Mouse (Mus musculus) gastrocnemius, postnatal 14 days (tissue): ENCODE data around the gene H2afy. TPM values are rescaled to one million over a fixed set of nuclear protein-coding genes. Genes with fewer than 3 reads are reported as not detected.

ENCODE experiments used
- DNase-seq: peaks from one replicate; pipeline ENCODE4 v3.0.0; 2021; ENCODE audit warnings: mixed read lengths
- intact Hi-C: fragments of 180-260 bp; cut with DNase I; formaldehyde crosslinking; loops from one replicate; pipeline ENCODE4 v1.15.1; 2025; ENCODE audit warnings: low total_unique reads
- long read RNA-seq, 2 experiments: library from polyadenylated mRNA; stranded (forward); transcript quantifications; one replicate each; pipeline ENCODE4 v2.0.0; 2021
- total RNA-seq, 2 experiments: library from RNA; stranded (reverse); gene quantifications; 2 replicates each; pipeline ENCODE4 v1.2.3; 2021

The H2afy gene
- 10 to 100 TPM; 60.8 to 61.3 TPM for total RNA-seq
- long read RNA-seq, experiment 1, transcript H2afy-202 (9 exons, 1,933 nt), result major isoform, 32 of 117 reads
- long read RNA-seq, experiment 1, partial matches to known transcripts, result 6 of 117 reads
- long read RNA-seq, experiment 1, other reads (novel, unspliced or antisense), result 77 of 117 reads
- long read RNA-seq, experiment 2, transcript H2afy-202 (9 exons, 1,933 nt), result major isoform, 31 of 109 reads
- long read RNA-seq, experiment 2, partial matches to known transcripts, result 2 of 109 reads
- long read RNA-seq, experiment 2, other reads (novel, unspliced or antisense), result 74 of 109 reads

DNA sequence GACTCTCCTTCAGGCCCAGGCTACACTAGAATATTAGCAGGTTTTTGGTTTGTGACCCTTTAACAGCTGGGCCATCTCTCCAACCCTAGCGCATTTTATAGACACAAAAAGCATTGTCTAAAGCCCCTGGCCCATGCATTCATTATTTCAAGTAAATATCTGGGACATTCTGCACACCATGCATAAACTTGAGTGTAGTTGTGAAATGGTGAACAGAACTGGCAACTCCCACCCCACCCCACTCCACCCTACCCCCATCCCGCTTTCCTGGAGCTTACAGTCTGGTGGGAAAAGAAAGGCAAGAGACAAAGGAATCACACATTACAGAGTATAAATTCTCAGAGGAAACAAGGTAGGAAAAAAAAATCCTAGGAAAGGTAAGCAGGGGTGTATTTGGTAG is at the start of gene H2afy:
TSS of gene H2afy (minus strand) at position 162 of the 400 bp plus-strand sequence.
- intact Hi-C loops, result no loop called here
- DNase-seq, result no peak

GRCm38 (mm10) chr13:56183687-56184086 is 47.5 kb upstream of the H2afy start:
- DNase-seq, result no peak
- intact Hi-C loops, result no loop called here

DNA sequence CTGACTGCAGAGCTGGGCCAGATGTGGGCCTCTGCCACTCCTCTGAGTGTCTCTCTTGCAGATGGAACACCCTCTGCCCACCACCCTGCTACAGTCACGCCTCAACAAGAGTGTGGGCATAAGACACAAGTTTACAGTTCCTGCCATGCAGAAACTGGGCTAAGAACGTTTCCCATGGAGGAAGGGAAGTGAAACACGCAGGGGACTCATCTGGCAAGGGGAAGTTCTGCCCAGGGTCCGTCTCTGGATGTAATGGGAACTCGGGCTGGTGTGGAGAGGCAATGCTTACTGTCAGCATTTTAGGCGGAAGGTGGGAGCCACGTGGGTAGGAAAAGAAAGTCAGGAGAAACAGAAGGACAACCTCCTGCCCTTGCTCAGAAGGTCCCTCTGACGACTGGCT is 45.3 kb upstream of the H2afy start:
- intact Hi-C loops, result no loop called here
- DNase-seq, result no peak

DNA sequence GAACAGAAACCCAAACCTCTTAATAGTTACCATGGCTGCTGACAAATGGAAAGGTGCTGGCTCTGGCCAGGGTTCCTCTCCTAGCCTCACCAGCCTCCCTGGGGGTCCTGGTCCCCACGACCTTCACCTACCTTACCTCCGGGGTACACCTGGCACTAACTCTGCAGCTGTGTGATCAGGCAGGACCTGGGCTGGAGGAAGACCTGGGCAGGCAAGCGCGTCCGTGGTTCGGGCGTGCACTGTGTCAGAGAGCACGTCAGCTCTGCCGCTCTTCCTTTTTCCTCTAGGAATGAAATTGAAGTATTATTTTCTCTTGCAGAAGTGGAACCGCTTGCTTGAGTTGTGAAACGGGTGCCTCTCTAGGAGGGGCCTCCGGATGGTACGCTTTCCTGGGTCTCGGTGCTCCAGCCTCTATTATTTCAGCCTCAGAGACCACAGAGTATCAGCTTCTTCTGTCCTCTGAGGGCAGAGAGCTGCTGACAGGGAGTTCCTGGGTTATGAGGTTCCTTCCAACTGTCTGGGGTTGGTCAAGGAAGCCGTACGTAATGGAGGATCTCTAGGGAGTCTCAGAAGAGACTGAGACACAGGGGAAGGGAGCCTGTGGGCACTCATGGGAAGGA is 42.4 kb upstream of the H2afy start, which contains the start of gene Tifab:
TSS of gene Tifab (minus strand) at position 470 of the 620 bp plus-strand sequence.
- intact Hi-C loops, result no loop called here
- no peak for DNase-seq

DNA sequence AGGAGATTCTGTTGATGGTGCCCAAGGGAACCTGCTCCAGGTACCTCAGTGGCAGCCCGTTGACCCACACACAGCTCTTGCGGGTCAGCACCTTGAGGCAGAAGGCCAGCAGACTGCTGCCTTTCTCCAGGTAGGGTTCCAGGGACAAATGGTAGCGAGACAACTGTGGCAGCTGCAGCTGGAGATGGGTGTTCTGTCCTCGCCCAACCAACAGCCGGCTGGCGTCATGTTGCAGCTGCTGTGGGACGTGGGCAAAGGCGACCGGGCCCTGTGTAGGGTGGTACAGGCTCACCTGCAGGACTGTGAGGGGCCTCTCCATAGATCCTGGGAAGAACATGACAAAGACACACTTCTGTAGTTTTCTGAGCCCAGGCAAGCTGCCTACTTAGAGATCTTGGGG is 40.1 kb upstream of the H2afy start:
- no peak for DNase-seq
- intact Hi-C loops, result no loop called here

DNA sequence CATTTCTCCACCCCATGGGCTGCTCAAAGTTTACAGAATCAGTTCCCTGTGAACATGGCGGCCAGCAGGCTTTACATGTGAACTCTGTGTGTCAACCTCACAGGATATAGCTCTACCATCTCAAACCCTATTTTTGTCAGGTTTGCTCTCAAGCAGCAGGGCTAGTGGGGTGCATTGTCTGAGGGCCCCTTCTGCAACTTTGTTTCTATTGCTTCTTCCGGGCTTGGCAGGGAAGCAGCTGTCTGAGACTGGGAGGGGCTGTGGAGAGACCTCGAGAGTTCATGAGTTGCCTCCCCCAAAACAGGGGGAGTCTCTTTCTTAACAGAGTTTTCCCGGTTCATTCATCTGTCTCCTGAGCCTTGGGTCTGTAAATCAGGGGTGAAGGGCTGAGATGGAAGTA is 39.7 kb upstream of the H2afy start:
- intact Hi-C loops, result no loop called here
- no peak for DNase-seq

GRCm38 (mm10) chr13:56172901-56173545 is 36.9 kb upstream of the H2afy start:
- no peak for DNase-seq

GRCm38 (mm10) chr13:56172106-56172505 is 35.9 kb upstream of the H2afy start:
- intact Hi-C loops, result no loop called here
- DNase-seq, result no peak

More at GRCm38 (mm10) chr13:56172901-56173545, 36.9 kb upstream of the H2afy start:
- intact Hi-C loops, result no loop called here

DNA sequence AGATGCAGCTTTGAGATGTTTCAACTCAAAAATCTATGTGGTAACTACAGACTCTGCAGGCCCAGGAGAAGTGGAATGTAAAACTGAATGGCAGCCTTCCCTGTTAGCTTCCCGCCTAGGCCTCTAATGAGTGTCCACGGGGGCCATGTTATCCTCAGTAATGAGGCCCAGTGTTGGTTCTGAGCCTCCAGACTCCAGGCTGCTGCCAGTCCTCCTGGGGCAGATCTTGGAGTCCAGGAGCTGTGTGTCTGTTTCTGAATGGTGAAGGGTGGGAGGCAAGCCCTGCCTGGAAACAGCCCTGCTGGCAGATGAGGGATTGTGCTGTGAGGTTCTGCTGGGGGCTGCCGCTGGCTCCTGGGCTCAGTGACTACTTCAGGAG is 32.2 kb upstream of the H2afy start:
- intact Hi-C loops, result no loop called here
- no peak for DNase-seq

DNA sequence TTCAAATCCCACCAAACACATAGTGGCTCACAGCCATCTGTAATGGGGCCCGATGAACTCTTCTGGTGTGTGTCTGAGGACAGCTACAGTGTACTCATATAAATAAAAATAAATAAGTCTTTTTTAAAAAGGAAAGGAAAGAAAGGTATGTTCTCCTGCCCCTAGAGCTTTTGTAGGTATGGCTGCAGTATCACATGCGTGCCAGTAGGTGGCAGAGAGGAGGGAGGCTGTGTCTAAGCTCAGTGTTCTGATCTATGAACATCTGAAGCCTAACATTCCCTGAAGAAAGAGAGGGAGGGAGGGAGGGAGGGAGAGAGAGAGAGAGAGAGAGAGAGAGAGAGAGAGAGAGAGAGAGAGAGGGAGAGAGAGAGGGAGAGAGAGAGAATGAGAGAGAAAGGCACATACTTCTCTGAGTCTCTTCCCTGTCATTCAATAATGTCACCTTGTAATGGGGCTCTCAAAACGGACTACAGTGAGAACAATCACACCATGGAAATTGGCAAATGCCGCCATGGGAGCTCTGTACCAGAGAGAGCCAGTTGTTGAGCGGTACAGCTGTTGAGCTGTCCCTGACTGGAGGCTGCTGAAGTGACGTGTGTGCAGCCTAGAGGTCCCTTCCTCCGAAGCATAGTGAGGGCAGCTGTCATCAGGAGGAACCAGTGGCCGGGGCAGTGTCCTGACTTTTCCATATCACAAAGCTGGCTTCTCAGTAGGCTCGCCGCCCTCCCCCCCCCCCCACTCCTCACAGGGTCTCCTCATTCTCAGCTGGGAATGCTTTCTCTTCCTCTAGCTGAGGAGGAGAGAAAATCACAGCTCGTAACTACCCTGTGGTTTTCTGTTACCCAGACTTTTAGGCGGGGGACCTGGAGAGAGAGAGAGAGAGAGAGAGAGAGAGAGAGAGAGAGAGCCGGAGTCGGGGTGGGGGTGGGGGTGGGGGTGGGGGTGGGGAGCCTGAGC is 31.6 kb upstream of the H2afy start:
- DNase-seq, result peak; percentile 32
- intact Hi-C loops, result no loop called here

DNA sequence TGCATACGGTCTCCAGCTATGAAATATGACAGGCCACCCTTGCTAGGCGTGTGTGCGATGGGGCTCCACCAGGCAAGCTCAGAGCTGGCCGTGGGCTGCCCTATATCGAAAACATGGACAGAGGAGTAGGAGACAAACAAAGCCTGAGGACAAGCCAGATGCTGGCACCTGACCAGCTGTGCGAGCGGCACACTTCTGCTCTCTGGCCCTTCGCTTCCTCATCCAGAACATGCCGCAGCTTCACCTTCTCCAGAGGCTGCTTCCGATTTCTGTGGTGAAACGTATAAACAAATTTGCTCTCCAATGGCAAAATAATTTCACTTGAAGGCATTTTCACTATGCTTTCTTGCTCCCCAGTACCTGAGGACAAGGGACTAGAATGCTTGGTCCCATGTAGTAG is 29.4 kb upstream of the H2afy start:
- intact Hi-C loops, result no loop called here
- no peak for DNase-seq

DNA sequence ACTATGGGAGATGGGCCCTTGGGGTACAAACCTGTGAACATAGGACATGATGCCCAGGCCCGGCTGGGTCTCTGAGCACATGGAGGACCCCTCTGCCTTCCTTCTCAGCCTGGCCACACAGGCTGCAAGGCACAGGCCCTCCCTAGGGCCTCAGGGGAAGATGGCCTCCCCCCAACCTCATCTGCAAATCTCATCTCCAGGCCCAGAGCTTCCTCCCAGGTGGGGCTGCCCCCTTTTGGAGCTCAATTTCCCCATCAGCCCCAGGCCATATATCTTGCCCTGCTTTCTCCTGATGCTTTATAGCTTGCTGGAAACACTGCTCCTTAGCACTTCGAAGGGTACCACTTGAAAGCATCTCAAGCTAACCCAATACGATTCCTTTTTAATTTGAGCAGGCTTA is 28.2 kb upstream of the H2afy start:
- no peak for DNase-seq

DNA sequence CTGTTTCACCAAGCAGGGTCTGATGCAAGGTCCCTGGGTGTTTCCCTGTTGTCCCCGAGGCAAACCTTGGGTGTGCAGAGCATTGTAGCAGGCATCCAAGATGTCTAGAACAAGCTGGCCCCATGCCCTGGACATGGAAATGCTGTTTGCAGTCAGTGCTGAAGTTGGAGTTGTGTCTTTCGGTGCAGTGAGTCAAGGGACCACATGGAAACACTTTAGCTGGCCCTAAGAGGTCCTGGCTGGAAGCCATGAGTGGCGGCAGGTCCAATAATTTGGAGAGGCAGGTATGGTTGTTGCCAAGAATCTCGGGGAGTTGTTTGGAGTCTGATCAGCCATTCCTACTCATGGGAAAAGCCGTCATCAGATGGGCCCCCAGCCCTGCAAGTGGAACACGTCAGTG is 27.6 kb upstream of the H2afy start:
- intact Hi-C loops, result no loop called here
- DNase-seq, result peak; percentile 70

More for the DNA sequence above, 28.2 kb upstream of the H2afy start:
- intact Hi-C loops, result no loop called here

- no peak for DNase-seq
- intact Hi-C loops, result no loop called here
These were observed 26.7 kb upstream of the H2afy start for GRCm38 (mm10) chr13:56162859-56163258.

GRCm38 (mm10) chr13:56159614-56160363 is 23.6 kb upstream of the H2afy start:
- intact Hi-C loops, result no loop called here

DNA sequence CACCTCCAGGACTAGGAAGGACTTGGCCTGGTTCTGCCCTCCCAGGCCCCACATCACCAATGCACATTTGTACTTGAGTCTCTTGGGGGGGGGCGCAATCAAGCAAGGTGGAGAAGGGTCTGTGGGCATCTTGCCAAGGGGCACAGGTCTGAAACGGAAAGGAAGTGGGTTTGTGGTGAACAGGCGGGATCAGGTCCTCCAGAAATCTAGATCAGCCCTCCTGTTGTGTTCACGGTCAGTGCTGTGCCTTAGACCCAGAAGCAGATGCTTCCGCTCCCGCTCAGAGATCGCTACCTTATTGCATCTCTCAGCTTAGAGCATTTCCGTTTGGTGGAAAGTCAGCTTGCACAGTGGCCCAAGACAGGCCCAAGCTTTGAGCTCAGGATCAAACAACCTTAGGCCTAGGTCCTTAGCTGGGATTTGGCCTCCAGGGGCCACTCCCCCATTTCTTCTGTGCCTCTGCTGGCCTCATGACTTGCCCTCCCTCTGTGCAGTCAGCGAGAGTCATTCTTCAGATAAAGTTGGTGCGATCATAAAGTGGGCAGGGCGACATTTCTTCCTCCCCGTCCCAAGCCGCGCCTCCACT is 22.9 kb upstream of the H2afy start:
- intact Hi-C loops, result no loop called here
- no peak for DNase-seq

More at GRCm38 (mm10) chr13:56159614-56160363, 23.6 kb upstream of the H2afy start:
- DNase-seq, result no peak

GRCm38 (mm10) chr13:56155671-56156070 is 19.5 kb upstream of the H2afy start:
- no peak for DNase-seq
- intact Hi-C loops, result no loop called here

- intact Hi-C loops, result no loop called here
- no peak for DNase-seq
These were observed 18.9 kb upstream of the H2afy start for GRCm38 (mm10) chr13:56155048-56155447.
